Mouse (Mus musculus) subcutaneous adipose tissue, adult 2 months (tissue): ENCODE measurements around the gene Ccr2. TPM values are rescaled to one million over a fixed set of nuclear protein-coding genes. Genes with fewer than 3 reads are reported as not detected.

Source experiments
- polyA plus RNA-seq: library from polyadenylated mRNA; depleted of rRNA; stranded (reverse); fragments of >200 nt; gene quantifications from 2 replicates; pipeline ENCODE4 v1.2.3, GENCODE M21; 2012; ENCODE audit warnings: low replicate concordance; rRNA removed

Gene Ccr2
- 7.1 and 14.7 TPM in 2 replicates for polyA plus RNA-seq

DNA sequence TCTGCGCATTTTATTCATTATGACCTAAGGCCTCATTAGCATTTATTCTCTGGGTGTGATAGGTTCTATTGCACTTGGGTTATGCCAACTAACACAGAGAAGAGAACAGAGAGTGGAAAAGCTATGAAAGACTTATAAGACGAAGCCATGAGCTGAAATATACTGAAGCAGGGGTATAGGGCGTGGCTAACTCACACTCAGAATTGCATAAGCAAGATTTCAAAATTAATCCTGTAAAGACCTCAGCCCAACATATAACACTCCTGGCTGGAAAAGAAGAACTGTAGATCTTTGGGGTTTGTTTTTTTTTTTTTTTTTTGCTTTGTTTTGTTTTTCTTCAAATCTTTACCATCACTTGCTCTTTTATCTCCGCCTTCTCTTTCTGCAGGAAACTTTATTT, at the start of gene Ccr2:
TSS of gene Ccr2 (plus strand) at position 228 of the 400 bp plus-strand sequence.

DNA sequence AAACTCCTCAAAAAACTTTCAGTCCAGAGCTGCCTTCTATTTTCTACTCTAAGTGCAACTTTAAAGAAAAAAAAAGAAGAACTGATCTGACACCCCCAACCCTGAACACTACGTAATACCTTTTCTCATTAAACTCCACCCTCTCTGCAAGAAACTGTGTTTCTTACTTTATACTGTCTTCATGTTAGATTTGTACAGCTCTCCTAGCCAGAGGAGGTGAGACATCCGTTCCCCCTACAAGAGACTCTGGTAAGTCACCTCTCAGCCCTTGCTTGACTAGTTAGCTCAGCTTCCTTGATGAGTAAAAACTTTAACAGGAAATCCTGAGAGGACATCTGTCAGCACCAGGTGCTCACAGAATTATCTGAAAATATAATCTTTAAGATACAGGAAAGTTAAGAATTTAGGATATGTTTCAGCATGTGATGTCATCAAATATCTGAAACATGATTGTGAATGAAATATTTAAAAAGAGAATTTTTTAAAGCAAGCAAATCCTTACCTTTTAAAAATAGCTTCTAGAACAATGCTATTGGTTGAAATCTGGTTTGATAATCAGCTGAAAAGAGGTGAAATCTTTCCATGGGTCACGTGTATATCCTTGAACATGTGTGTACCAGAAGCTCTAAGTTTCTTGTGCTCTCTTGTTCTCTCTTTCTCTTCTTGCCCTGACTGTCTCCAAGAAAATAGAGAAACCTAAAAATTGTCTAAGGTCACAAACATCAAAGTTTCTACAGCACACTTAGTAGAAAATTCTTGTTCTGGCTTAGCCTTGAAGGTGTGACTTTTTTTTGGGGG, 19.8 kb downstream of the Ccr2 start, which contains the start of gene Ccr5:
TSS of gene Ccr5 (plus strand) at position 157 of the 798 bp plus-strand sequence.

Other genes with a start within 250 kb of the Ccr2 start
- gene Xcr1, start 239.9 kb upstream of the Ccr2 start, polyA plus RNA-seq, result 0.40 and 1.3 TPM in 2 replicates
- 3.4 and 5.1 TPM in 2 replicates for gene Ccr1, start 133.3 kb upstream of the Ccr2 start, polyA plus RNA-seq
- 0.20 and 0.44 TPM in 2 replicates for gene Ccr1l1, start 123.5 kb upstream of the Ccr2 start, polyA plus RNA-seq
- gene Ccr3, start 80.0 kb upstream of the Ccr2 start, polyA plus RNA-seq, result 0.27 and 2.5 TPM in 2 replicates
- 4.4 and 10.0 TPM in 2 replicates for gene Ccr5, start 19.6 kb downstream of the Ccr2 start, polyA plus RNA-seq
- 4.3 TPM in 2 replicates for gene 2010315B03Rik, start 210.7 kb downstream of the Ccr2 start, polyA plus RNA-seq